Mouse (Mus musculus) brain, embryonic 14.5 days (tissue): ENCODE results near the gene Grin1. TPM values are rescaled to one million over a fixed set of nuclear protein-coding genes. Genes with fewer than 3 reads are reported as not detected.

ENCODE experiments used
- DNase-seq: peaks from one replicate; pipeline ENCODE4 v3.0.0-alpha.2; 2011; ENCODE audit warnings: low read depth
- CTCF ChIP-seq: fragments of 200-500 bp; IDR thresholded peaks from 2 replicates; pipeline ENCODE4 v1.5.1; 2012; ENCODE audit warnings: inconsistent platforms, mild to moderate bottlenecking, moderate library complexity, borderline replicate concordance; ENCODE audit not compliant: insufficient read depth, insufficient read length; ENCODE audit errors: extremely low read depth
- POLR2A ChIP-seq: fragments of 200-500 bp; IDR thresholded peaks from 2 replicates; pipeline ENCODE4 v1.6.1; 2012; ENCODE audit warnings: mild to moderate bottlenecking, inconsistent platforms, borderline replicate concordance; ENCODE audit not compliant: poor library complexity, insufficient read depth, insufficient read length, severe bottlenecking; ENCODE audit errors: extremely low read depth
- polyA plus RNA-seq: library from polyadenylated mRNA; depleted of rRNA; stranded (reverse); fragments of >200 nt; gene quantifications from 2 replicates; pipeline ENCODE4 v1.2.3, GENCODE M21; 2012

The Grin1 gene
- polyA plus RNA-seq, 1 experiment = 47.2 TPM

- TF ChIP-seq POLR2A (no peak), CTCF (no peak)
- DNase-seq = peak; percentile 63
These were observed 28.7 kb downstream of the Grin1 start for GRCm38 (mm10) chr2:25290101-25290815.

GRCm38 (mm10) chr2:25289651-25290050 lies 29.3 kb downstream of the Grin1 start, which contains the start of gene Lrrc26:
Gene Lrrc26, plus strand, starts transcription at chr2:25289915.
- DNase-seq = peak; percentile 53
- TF ChIP-seq CTCF = no peak
- TF ChIP-seq POLR2A = no peak

- no peak for DNase-seq
- no peak for TF ChIP-seq POLR2A
- TF ChIP-seq CTCF = no peak
These were observed 30.1 kb downstream of the Grin1 start for GRCm38 (mm10) chr2:25288734-25289345.

- TF ChIP-seq CTCF (no peak), POLR2A (no peak)
- no peak for DNase-seq
These were observed 30.9 kb downstream of the Grin1 start, which contains the start of gene Tmem210 for GRCm38 (mm10) chr2:25287927-25288649. Gene Tmem210, plus strand, starts transcription at chr2:25288145.

GRCm38 (mm10) chr2:25286837-25287636 lies 31.9 kb downstream of the Grin1 start:
- DNase-seq = no peak
- TF ChIP-seq POLR2A (no peak), CTCF (no peak)

- DNase-seq = no peak
- TF ChIP-seq POLR2A (no peak), CTCF (no peak)
These were observed 32.7 kb downstream of the Grin1 start for GRCm38 (mm10) chr2:25286314-25286713.

- DNase-seq = no peak
- TF ChIP-seq CTCF (no peak), POLR2A (no peak)
These were observed 33.4 kb downstream of the Grin1 start for GRCm38 (mm10) chr2:25285551-25285950.

GRCm38 (mm10) chr2:25278928-25279882 lies 39.8 kb downstream of the Grin1 start:
- TF ChIP-seq POLR2A (no peak), CTCF (peak; percentile 78; the same call in 1 of the 2 replicates)
- DNase-seq = peak; percentile 88

- no peak for TF ChIP-seq POLR2A
- no peak for TF ChIP-seq CTCF
- DNase-seq = no peak
These were observed 46.0 kb downstream of the Grin1 start for GRCm38 (mm10) chr2:25273010-25273409.

- TF ChIP-seq CTCF (no peak), POLR2A (no peak)
- DNase-seq = no peak
These were observed 46.5 kb downstream of the Grin1 start for GRCm38 (mm10) chr2:25272515-25272914.

- TF ChIP-seq CTCF (peak; percentile 11; the same call in 1 of the 2 replicates), POLR2A (peak; percentile 74; the same call in 1 of the 2 replicates)
- DNase-seq = peak; percentile 99
These were observed 47.0 kb downstream of the Grin1 start, which contains the start of the genes Ssna1 and Anapc2 for GRCm38 (mm10) chr2:25271827-25272511. Gene Ssna1, minus strand, starts transcription at chr2:25272438. Gene Anapc2, plus strand, starts transcription at chr2:25272478.

- no peak for DNase-seq
- TF ChIP-seq POLR2A = no peak
- no peak for TF ChIP-seq CTCF
These were observed 51.2 kb downstream of the Grin1 start for GRCm38 (mm10) chr2:25267746-25268309.
